8 mouse cellular contexts compared by ENCODE assay signal in the genomic region with DNA sequence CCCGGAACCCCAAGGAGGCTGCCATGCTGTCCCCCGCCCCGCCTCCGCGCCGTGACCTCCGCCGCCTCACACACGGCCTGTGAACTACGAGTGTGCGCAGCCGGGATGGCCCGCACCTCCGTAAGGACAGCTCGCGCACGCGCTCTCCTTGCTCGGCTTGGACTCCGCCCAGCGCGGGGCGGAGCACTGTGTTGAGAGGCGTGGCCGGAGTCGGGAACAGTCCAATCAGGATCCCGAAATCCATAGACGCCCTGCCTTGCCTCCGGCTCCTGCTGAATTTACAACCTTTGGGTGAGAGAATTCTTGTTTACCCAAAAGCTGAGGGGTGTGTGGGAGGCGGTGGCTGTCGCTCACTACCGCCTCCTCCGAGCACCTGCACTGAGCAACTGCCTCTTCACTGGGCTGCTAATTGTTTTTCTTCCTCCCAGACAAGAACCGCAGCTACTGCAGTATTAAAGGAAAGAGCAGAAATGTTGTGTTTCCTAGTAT. TPM values are rescaled to one million over a fixed set of nuclear protein-coding genes. Genes with fewer than 3 reads are reported as not detected.
DNase-seq lines count a peak whose midpoint lies in the region; ATAC-seq lines count a peak whose summit lies in the region.

A gene (minus strand): TSS at position 166 of the 489 bp plus-strand sequence.

- peak within 1 kb of the TSS; percentile 45; the same call in 1 of the 2 replicates for H3K27ac ChIP-seq in forebrain, embryonic 14.5 days (ENCODE audit: low read depth, low read length)
- H3K27ac ChIP-seq in neural tube, embryonic 15.5 days (replicated peaks): peak within 1 kb of the TSS; percentile 78

- H3K9me3 ChIP-seq in forebrain, embryonic 14.5 days (replicated peaks; ENCODE audit: control insufficient read depth, low read length): no peaks in the 10 kb centered on the region
- H3K9me3 ChIP-seq in neural tube, embryonic 15.5 days (replicated peaks): no peaks in the 10 kb centered on the region

- WGBS in forebrain, embryonic 14.5 days: under 1% methylated on average over 32 of the region's 34 CpGs
- 0% methylated on average over 34 of the region's 34 CpGs for WGBS in neural tube, embryonic 15.5 days

- intact Hi-C loops in heart, postnatal 14 days (cut with DNase I): loop anchor here (2.0 kb wide), 1 partner anchor 73 kb away; a partner anchor contains a TSS

- H3K36me3 ChIP-seq in forebrain, embryonic 14.5 days (ENCODE audit: control insufficient read depth, insufficient read depth, low read length): no peaks in the 10 kb centered on the region
- no peaks in the 10 kb centered on the region for H3K36me3 ChIP-seq in neural tube, embryonic 15.5 days

- peak within 1 kb of the TSS; percentile 75 for H3K9ac ChIP-seq in forebrain, embryonic 14.5 days (ENCODE audit: low read length)
- peak within 1 kb of the TSS; percentile 61 for H3K9ac ChIP-seq in neural tube, embryonic 15.5 days (replicated peaks)

- peak; percentile 100 for ATAC-seq in forebrain, embryonic 14.5 days
- ATAC-seq in neural tube, embryonic 15.5 days (ENCODE audit: low FRiP score): peak; percentile 100

- peak; percentile 99 for DNase-seq in ES-CJ7 (ENCODE audit: low read depth, low spot score)
- DNase-seq in cerebellum, adult 11 months: peak; percentile 99
- DNase-seq in forebrain, embryonic 14.5 days (ENCODE audit: low spot score): peak; percentile 99
- peak; percentile 99 to 100 for DNase-seq in heart, postnatal 14 days
- DNase-seq in layer of hippocampus, adult 11-12 months (ENCODE audit: low spot score): peak; percentile 96
- peak; percentile 98 to 99 for DNase-seq in lung, adult 18-20 months
- peak; percentile 97 for DNase-seq in testis, postnatal 14 days (ENCODE audit: low spot score)

- no peaks in the 10 kb centered on the region for H3K27me3 ChIP-seq in forebrain, embryonic 14.5 days (replicated peaks; ENCODE audit: control insufficient read depth, insufficient read depth, low read length)
- H3K27me3 ChIP-seq in neural tube, embryonic 15.5 days (replicated peaks): no peaks in the 10 kb centered on the region

- peaks cover 4% of the 10 kb centered on the region; the same call in 1 of the 2 replicates for H3K4me1 ChIP-seq in forebrain, embryonic 14.5 days (ENCODE audit: control insufficient read depth, insufficient read depth, low read length)
- peaks cover 26% of the 10 kb centered on the region for H3K4me1 ChIP-seq in neural tube, embryonic 15.5 days

- peak within 1 kb of the TSS; percentile 59 for H3K4me3 ChIP-seq in forebrain, embryonic 14.5 days (ENCODE audit: low read depth, low read length)
- H3K4me3 ChIP-seq in neural tube, embryonic 15.5 days (replicated peaks): peak within 1 kb of the TSS; percentile 55

- H3K4me2 ChIP-seq in forebrain, embryonic 14.5 days (ENCODE audit: low read length): peak within 1 kb of the TSS; percentile 71
- H3K4me2 ChIP-seq in neural tube, embryonic 15.5 days: peak within 1 kb of the TSS; percentile 80

RNA-seq across cellular contexts. Expression of the gene that starts here (rescaled TPM):
- 41.1 and 45.3 TPM in 2 replicates for polyA plus RNA-seq in forebrain, embryonic 14.5 days (2014; fragmentation: Nextera tagmentation; extraction: Ambion mirVana)
- total RNA-seq in heart, postnatal 14 days (2021): 100 to 1,000 TPM; 188 to 192 TPM
- 72.2 and 91.4 TPM in 2 replicates for polyA plus RNA-seq in neural tube, embryonic 15.5 days (2015; fragmentation: Nextera tagmentation; extraction: Ambion mirVana)

Comparison
In these comparisons a context has a peak if more than half of its experiments do, and no peak if none do; other contexts are left out.
1. Peak in every context shown above with its lines: DNase-seq, ATAC-seq, H3K4me3 ChIP-seq and H3K27ac ChIP-seq.